Mouse (Mus musculus): ENCODE results near the gene Dlst. TPM values are rescaled to one million over a fixed set of nuclear protein-coding genes. Genes with fewer than 3 reads are reported as not detected.
"Not testable (repeated sequence)": the region's sequence is repeated elsewhere in the genome, so short reads cannot be mapped to it uniquely, and the experiment has no call there.

The Dlst gene
- polyA plus RNA-seq, 1 experiment from 2014 or later: 116 TPM

DNA sequence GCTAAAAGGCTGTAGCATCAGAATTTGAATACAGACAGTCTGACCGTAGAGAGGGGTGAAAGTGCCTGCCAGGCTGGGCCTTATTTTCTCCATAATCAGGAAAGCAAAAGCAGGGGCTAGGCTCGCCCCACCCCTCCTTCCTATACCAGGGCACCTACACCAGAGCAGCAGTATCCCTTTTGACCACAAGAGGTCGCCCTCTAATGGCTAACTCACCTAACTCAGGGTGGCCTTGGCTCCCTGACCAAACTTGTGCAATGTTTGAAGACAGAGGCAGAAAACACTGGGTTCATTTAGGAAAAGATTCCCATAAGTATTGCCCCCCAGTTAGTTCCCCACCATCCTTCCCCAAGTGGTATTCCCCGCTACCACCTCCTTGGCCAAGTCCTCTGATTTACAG is 32.2 kb downstream of the Dlst start:
- peaks cover 2% of the 10 kb centered on the region for H3K36me3 ChIP-seq
- peaks cover 7% of the 10 kb centered on the region; the same call in 1 of the 2 replicates for H3K4me1 ChIP-seq
- H3K4me2 ChIP-seq (replicated peaks): no peak overlapping the region
- ATAC-seq (ENCODE audit: low FRiP score, low read depth): peak; percentile 49; the same call in 1 of the 2 replicates
- no peak overlapping the region for H3K9ac ChIP-seq
- H3K9me3 ChIP-seq: no peaks in the 10 kb centered on the region
- H3K27me3 ChIP-seq (replicated peaks): no peaks in the 10 kb centered on the region
- no peak overlapping the region for H3K4me3 ChIP-seq
- no peak overlapping the region for H3K27ac ChIP-seq
- 22% methylated on average over 4 of the region's 4 CpGs for whole genome bisulfite sequencing

DNA sequence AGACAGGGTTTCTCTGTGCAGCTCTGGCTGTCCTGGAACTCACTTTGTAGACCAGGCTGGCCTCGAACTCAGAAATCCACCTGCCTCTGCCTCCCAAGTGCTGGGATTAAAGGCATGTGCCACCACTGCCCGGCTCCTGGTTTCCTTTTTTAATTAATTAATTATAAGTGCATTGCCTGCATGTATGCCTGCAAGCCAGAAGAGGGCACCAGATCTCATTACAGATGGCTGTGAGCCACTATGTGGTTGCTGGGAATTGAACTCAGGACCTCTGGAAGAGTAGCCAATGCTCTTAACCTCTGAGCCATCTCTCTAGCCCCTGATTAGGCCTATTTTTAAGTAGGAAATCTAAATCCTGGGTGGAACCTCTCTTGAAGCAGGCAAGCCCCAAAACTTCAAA is 33.6 kb downstream of the Dlst start:
- not testable (repeated sequence) for H3K9ac ChIP-seq; H3K4me3 ChIP-seq; H3K4me1 ChIP-seq; ATAC-seq (ENCODE audit: low FRiP score, low read depth); H3K36me3 ChIP-seq; H3K27ac ChIP-seq; H3K4me2 ChIP-seq (replicated peaks); H3K9me3 ChIP-seq; H3K27me3 ChIP-seq (replicated peaks)
- WGBS: 68% methylated on average over 2 of the region's 2 CpGs

DNA sequence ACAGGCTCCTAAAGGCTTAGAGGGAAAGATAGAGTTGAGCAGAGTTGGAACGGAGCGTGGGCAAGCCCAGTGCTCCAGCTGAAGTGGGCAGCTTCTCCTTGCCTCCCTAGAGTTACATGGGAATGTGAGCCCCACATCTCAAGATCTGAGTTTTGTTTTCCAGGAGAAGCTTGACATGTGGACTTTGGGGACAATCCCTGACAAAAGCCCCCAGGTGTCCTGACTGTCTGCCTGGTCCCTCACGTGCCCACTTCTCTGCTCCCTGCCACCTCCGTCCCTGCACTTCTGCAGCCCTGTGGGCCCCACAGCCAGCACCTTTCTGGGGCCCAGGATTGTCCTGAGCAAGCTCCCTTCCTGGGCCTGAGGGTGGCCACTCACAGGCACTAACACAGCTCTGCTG is 34.2 kb downstream of the Dlst start:
- no peak for ATAC-seq (ENCODE audit: low FRiP score, low read depth)
- H3K4me1 ChIP-seq: peaks cover 7% of the 10 kb centered on the region; the same call in 1 of the 2 replicates
- no peak overlapping the region for H3K4me3 ChIP-seq
- peaks cover 2% of the 10 kb centered on the region for H3K36me3 ChIP-seq
- no peaks in the 10 kb centered on the region for H3K9me3 ChIP-seq
- no peak overlapping the region for H3K27ac ChIP-seq
- 0 out of 2 replicates have a peak, but pooled peaks cover 2% of the 10 kb centered on the region for H3K27me3 ChIP-seq (replicated peaks)
- H3K9ac ChIP-seq: no peak overlapping the region
- no peak overlapping the region for H3K4me2 ChIP-seq (replicated peaks)
- WGBS: 94% methylated on average over 4 of the region's 4 CpGs

DNA sequence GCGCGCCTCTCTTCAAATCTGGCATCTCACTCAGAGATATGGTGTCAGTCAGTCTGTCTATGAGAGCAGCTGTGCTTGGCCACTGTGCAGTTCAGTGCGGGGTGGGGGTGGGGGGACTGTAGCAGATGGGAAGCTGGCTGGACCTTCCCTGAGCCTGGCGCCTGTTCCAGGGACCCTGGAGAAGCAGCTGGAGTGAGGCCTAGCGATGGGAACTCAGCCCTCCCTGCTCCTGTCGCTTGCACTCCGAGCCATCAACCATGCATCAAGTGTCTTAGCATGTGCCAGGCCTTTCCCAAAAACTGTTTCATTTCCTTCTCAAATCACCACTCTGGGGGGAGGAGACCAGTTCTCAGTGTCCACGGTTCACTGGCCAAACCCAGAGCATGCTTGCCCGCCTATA is 35.0 kb downstream of the Dlst start:
- no peak for ATAC-seq (ENCODE audit: low FRiP score, low read depth)
- H3K27ac ChIP-seq: no peak overlapping the region
- peaks cover 14% of the 10 kb centered on the region for H3K4me1 ChIP-seq
- peaks cover 2% of the 10 kb centered on the region for H3K36me3 ChIP-seq
- H3K4me2 ChIP-seq (replicated peaks): no peak overlapping the region
- peaks cover 6% of the 10 kb centered on the region; the same call in 1 of the 2 replicates for H3K27me3 ChIP-seq (replicated peaks)
- 67% methylated on average over 9 of the region's 9 CpGs for WGBS
- H3K9ac ChIP-seq: no peak overlapping the region
- no peaks in the 10 kb centered on the region for H3K9me3 ChIP-seq
- no peak overlapping the region for H3K4me3 ChIP-seq

DNA sequence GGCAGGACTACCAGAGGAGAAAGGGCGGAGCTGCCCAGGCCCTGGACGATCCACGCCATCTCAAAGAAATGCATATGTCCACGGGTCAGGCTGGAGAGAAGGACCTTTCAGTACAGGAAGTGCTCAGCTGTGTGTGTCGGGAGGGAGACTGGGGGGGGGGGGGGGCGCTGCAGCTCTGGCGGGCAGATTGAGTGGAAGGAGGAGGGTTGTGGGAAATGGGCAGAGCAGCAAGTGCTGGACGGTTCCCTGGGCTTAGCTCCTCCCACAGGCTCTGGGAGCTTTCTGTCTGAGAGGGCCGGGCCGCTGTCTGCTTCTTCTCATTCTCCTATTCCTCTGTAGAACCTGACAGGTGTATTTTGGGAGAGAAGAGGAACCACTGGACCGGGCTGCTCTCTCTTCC is 35.7 kb downstream of the Dlst start:
- Histone ChIP-seq H3K9ac (no peak overlapping the region), H3K4me2 (replicated peaks) (no peak overlapping the region), H3K27ac (no peak overlapping the region), H3K27me3 (replicated peaks) (peaks cover 6% of the 10 kb centered on the region; the same call in 1 of the 2 replicates), H3K9me3 (no peaks in the 10 kb centered on the region), H3K36me3 (peaks cover 2% of the 10 kb centered on the region), H3K4me1 (peaks cover 16% of the 10 kb centered on the region), H3K4me3 (no peak overlapping the region)
- 41% methylated on average over 9 of the region's 11 CpGs for WGBS
- ATAC-seq (ENCODE audit: low FRiP score, low read depth): no peak

DNA sequence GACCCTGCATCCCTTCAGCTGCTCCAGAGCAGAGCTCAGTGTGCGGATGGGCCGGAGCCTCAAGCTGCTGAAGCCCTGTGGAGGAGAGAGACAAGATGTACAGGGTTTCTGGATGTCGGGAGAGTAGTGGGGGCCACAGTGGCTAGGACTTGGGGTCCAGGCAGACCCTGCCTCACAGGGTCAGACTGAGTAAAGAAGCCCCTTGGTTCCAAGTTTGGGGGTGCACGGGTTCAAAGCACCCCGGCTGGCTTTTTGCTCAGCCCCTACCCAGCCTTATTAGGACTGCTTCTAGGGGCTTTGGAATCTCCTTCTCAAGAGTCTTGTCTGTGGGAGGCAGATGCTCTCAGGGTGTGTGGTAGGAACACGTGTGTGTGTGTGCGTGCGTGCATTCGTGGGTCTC is 36.2 kb downstream of the Dlst start:
- no peak overlapping the region for H3K27ac ChIP-seq
- H3K4me1 ChIP-seq: peaks cover 16% of the 10 kb centered on the region
- no peaks in the 10 kb centered on the region for H3K9me3 ChIP-seq
- H3K4me2 ChIP-seq (replicated peaks): no peak overlapping the region
- no peak overlapping the region for H3K4me3 ChIP-seq
- H3K9ac ChIP-seq: no peak overlapping the region
- peaks cover 6% of the 10 kb centered on the region; the same call in 1 of the 2 replicates for H3K27me3 ChIP-seq (replicated peaks)
- WGBS: 81% methylated on average over 9 of the region's 9 CpGs
- H3K36me3 ChIP-seq: peaks cover 2% of the 10 kb centered on the region
- no peak for ATAC-seq (ENCODE audit: low FRiP score, low read depth)

DNA sequence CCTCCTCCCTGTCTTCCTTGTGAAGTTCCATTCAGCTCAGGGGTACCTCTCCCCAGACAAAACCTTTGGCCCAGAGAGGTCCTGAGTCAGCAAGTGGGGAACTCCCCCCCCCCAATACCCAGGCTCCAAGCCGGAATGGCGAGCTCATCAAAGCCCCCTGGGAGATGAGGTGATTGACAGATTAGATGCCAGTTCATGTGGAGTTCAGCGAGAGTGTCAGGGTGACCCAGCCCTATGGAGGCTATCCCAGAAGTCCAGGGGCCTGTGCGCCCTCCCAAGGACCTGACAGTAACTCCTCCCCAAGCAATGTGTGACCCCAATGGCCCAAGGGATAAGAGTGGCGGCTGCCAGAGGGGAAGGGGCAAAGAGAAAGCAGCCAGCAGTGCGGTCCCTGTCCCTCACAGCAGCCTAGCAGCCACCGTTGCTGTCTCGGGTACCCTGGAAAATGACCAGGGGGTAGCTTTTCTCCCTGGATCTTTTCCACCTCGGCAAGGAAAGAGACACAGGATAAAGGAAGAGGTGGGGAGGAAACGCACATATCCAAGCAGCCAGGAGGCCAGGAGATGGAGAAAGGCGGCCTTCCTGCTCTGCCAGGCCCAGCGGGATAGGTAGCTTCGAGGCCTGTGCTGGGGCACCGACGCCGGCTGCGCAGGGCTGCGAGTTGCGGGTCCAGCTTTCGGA is 39.8 kb downstream of the Dlst start:
- 7% methylated on average over 20 of the region's 20 CpGs for WGBS
- Histone ChIP-seq H3K9ac (peak overlapping the region; percentile 48), H3K27me3 (replicated peaks) (peaks cover 6% of the 10 kb centered on the region; the same call in 1 of the 2 replicates), H3K9me3 (no peaks in the 10 kb centered on the region), H3K27ac (no peak overlapping the region), H3K36me3 (no peaks in the 10 kb centered on the region; the same call in 1 of the 2 replicates), H3K4me2 (replicated peaks) (peak overlapping the region; percentile 59), H3K4me1 (peaks cover 15% of the 10 kb centered on the region), H3K4me3 (peak overlapping the region; percentile 38)
- ATAC-seq (ENCODE audit: low FRiP score, low read depth): peak; percentile 14; the same call in 1 of the 2 replicates

DNA sequence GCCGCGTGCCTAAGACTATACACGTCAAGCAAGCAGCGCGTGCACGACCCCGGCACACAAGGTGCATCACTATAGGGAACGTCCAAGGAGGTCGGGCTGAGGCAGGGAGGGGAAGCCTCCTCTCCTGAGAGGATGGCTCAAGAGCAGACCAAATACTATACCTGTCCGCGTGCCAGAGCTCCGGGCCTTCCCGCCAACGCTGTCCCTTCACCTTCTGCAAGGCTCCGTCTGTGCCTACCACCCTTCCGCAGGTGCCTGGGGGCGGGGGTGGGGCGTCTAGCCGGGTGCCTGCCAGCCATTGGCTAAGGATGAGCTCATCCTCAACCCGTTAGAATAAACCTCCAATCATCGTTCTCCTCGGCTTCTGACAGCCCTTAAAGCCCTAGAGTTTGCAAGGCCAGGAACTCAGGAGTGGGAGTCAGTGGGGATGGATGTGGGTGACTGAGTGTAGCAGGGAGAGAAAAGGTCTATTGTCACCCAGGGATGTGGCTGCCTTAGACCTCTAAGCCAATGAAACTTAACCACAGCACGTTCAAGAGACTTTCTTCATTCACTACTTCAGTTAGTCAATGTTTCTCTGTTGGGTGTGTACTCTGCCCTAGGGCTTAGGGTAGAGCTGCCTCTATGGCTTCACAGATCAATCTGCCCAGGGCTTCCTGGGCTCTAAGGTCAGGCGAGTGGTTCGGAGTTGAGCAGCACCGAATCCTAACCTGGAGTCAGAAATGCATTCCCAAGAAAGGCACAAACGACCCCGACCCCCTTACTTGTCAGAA is 40.6 kb downstream of the Dlst start, which contains the start of gene Rps6kl1:
TSS of gene Rps6kl1 (minus strand) at position 263 of the 773 bp plus-strand sequence.
- Histone ChIP-seq H3K4me3 (peak within 1 kb of the TSS; percentile 38), H3K9me3 (no peaks in the 10 kb centered on the region), H3K36me3 (no peaks in the 10 kb centered on the region; the same call in 1 of the 2 replicates), H3K9ac (peak within 1 kb of the TSS; percentile 48), H3K4me1 (peaks cover 12% of the 10 kb centered on the region), H3K27ac (no peak within 1 kb of the TSS), H3K4me2 (replicated peaks) (peak within 1 kb of the TSS; percentile 59), H3K27me3 (replicated peaks) (peaks cover 6% of the 10 kb centered on the region; the same call in 1 of the 2 replicates)
- WGBS: 16% methylated on average over 28 of the region's 28 CpGs
- ATAC-seq (ENCODE audit: low FRiP score, low read depth): peak; percentile 93

DNA sequence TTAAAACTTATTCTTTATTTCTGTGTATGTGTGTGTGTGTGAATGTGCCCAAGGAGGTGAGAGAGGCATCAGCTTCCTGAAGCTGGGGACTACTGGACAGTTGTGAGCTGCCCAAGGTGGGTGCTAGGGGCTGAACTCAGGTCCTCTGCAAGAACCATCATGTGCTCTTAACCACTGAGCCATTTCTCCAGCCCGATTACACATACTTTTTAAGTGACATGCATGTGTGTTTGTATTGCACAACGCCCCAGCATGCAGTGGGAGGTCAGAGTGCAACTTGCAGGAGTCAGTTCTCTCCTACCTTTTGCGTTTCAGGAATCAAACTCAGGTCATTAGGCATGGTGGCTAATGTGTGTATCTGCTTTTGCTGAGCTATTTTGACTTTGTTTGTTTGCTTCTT is 42.4 kb downstream of the Dlst start:
- H3K27me3 ChIP-seq (replicated peaks): peaks cover 6% of the 10 kb centered on the region; the same call in 1 of the 2 replicates
- H3K4me3 ChIP-seq: no peak overlapping the region
- H3K4me2 ChIP-seq (replicated peaks): no peak overlapping the region
- no peaks in the 10 kb centered on the region for H3K36me3 ChIP-seq
- H3K27ac ChIP-seq: no peak overlapping the region
- peaks cover 8% of the 10 kb centered on the region for H3K4me1 ChIP-seq
- no peaks in the 10 kb centered on the region for H3K9me3 ChIP-seq
- 81% methylated on average over 3 of the region's 3 CpGs for WGBS
- no peak for ATAC-seq (ENCODE audit: low FRiP score, low read depth)
- H3K9ac ChIP-seq: no peak overlapping the region

DNA sequence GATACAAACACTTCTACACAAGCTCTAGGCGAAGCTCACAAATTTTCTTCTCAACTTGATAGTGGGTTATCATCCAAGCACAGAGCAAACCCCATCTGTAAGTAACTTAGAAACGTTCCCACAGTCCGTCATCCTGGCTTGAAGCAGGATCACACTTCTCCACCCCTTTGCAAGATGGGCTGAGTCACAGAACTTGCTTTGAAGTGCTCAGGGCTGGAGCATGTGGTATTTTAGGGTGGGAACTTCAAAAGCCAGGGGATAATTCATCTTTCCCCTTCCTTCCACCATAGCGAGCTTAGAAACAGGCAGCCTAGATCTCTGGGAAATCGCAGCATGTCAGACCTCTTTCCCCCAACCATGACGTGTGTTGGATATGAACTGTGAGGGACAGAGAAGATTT is 45.7 kb downstream of the Dlst start:
- Histone ChIP-seq H3K36me3 (no peaks in the 10 kb centered on the region), H3K27ac (no peak overlapping the region), H3K4me3 (no peak overlapping the region), H3K9me3 (no peaks in the 10 kb centered on the region), H3K4me2 (replicated peaks) (no peak overlapping the region), H3K9ac (no peak overlapping the region), H3K27me3 (replicated peaks) (no peaks in the 10 kb centered on the region), H3K4me1 (no peaks in the 10 kb centered on the region)
- no peak for ATAC-seq (ENCODE audit: low FRiP score, low read depth)
- 49% methylated on average over 6 of the region's 6 CpGs for WGBS

DNA sequence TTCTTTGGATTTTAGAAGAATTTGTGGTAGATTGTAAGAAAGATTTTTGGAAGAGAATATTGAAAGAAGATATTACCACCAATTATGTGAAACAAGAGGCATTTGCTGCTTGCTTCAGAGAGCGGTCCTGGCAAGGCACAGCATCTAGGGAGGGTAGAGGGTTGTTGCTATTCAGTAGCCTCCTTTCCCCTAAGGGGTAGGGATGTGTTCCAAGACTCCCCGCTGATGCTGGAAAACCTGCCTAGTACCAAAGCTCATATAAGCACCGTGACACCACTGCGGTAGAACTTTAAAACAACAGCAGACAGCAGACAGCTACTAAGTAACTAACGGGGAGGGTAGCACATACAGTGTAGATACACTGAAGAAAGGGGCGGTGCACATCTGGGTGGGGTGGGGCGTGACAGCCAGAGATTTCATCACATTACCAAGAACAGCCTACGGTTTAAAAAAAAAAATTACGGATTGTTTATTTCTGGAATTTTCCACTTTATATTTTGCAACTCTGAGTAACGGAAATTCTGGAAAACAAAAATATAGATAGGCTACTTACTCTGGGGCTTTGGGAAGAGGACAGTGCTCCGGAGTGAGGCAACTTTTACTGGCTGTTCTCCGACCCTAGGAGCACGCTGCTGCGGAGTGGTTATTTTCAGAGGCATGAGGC is 47.3 kb downstream of the Dlst start:
- Histone ChIP-seq H3K27me3 (replicated peaks) (no peaks in the 10 kb centered on the region), H3K4me1 (no peaks in the 10 kb centered on the region), H3K36me3 (no peaks in the 10 kb centered on the region), H3K9me3 (no peaks in the 10 kb centered on the region), H3K9ac (no peak overlapping the region), H3K4me2 (replicated peaks) (no peak overlapping the region), H3K27ac (no peak overlapping the region), H3K4me3 (no peak overlapping the region)
- ATAC-seq (ENCODE audit: low FRiP score, low read depth): no peak
- WGBS: 89% methylated on average over 14 of the region's 14 CpGs

DNA sequence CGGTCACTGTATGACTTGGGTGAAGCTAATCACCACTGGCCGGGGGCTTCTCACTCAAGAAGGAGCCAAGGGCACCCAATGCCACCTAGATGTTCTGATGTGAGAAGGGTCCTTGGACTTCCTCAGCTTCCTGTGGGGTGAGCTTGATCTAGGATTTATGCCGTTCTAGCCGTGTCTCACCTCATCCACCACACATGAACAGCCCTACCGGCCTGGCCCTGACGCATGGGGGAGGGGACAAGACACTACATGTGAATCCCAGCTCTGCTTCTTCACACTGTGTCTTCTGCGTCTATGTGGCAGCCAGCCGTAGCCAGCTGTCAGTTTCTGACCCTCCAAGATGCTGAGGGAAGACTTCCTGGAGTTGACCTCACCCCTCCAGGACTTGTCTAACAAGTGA is 48.2 kb downstream of the Dlst start:
- Histone ChIP-seq H3K27ac (no peak overlapping the region), H3K27me3 (replicated peaks) (no peaks in the 10 kb centered on the region), H3K9me3 (no peaks in the 10 kb centered on the region), H3K36me3 (no peaks in the 10 kb centered on the region), H3K4me1 (no peaks in the 10 kb centered on the region), H3K4me3 (no peak overlapping the region), H3K9ac (no peak overlapping the region), H3K4me2 (replicated peaks) (no peak overlapping the region)
- 87% methylated on average over 8 of the region's 8 CpGs for WGBS
- ATAC-seq (ENCODE audit: low FRiP score, low read depth): no peak
